Mouse (Mus musculus) kidney, postnatal 4 days (tissue): ENCODE data around the gene Ifi202b.
A peak's percentile ranks its signal among the peaks of the same experiment; 100 is the strongest.
"Not testable (repeated sequence)": the region's sequence is repeated elsewhere in the genome, so short reads cannot be mapped to it uniquely, and the experiment has no call there.

Experiments used
- DNase-seq, 2 experiments: peaks; one replicate each; pipeline ENCODE4 v3.0.0; 2021; ENCODE audit warnings: mixed read lengths in 2 of 2

Gene Ifi202b

GRCm38 (mm10) chr1:173982694-173983305, at the start of gene Ifi202b:
TSS of gene Ifi202b (minus strand) at chr1:173982744.
- DNase-seq: not testable (repeated sequence)

- DNase-seq: no peak
Measured at GRCm38 (mm10) chr1:174031698-174032097, 49.2 kb upstream of the Ifi202b start, which contains the start of gene Ifi205. TSS of gene Ifi205 (minus strand) at chr1:174031810.

DNA sequence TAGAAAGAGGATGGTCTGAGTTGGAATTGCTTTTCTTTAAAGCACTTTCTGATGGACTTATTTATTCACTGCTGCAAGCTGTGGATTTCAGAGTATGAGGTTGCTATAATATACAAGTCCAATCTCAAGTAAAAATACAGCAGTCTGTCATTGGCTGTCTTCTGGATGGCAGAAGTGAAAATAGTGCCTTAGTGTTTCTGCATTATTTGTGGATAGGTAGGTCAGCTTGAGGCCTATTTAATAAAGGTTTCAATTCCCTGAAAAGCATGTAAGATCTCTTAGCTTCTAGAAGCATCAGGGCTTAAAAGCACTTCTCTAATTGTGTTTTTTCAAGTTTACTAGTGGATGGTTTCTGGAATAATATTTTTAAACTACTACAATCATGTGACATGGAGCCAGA, 24.5 kb upstream of the Ifi202b start:
- not testable (repeated sequence) for DNase-seq

DNA sequence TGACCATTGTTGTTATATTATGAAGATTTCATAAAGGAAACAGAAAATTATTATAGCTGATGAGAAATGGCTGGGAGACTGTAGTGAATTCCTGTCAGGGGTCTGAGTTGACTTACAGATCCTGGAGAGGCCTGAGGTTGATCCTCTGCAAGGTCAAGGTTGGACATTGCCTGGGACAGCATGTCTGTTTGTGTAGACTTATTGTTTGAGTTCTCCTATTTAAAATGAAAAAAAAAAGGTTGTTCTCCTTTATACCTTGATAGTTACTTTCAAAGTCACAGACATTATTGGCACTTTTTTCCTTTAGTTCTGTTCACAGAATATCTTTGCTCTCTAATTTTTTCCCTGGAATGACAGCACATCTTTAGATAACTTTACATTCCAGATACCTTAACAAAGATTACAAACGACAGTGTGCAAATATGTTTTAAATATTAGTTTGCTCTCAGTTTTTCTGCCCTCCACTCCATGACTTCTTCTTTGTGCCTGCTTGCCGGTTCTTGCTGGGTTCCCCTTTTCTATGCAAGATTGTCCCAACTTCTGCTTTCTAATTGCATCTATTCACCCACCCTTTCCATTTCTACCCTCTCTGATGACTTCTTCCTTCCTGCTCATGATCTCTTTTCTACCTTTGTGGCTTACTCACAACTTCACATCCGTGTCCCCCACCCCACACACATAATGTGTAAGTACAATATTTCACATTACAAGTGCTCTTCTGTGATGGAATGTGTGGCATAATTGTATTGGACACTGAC, 22.0 kb upstream of the Ifi202b start:
- not testable (repeated sequence) for DNase-seq

- no peak for DNase-seq
Measured at GRCm38 (mm10) chr1:173995003-173995402, 12.5 kb upstream of the Ifi202b start.

GRCm38 (mm10) chr1:173981038-173981437, 1.5 kb downstream of the Ifi202b start:
- DNase-seq: not testable (repeated sequence)

DNA sequence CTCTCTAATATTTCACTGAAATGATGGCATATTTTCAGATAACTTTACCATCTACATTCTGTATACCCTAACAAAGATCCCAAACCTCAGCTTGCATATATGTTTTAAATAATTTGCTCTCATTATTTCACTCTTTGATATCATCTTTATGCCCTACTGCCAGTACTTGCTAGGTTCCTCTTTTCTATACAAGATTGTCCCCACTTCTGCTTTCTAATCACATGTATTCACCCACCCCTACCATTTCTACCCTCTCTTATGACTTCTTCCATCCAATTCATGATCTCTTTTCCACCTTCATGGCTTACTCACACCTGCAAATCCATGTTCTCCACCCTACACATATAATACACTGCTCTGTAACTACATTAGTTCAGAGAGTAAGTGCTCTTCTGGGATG, 4.9 kb downstream of the Ifi202b start:
- DNase-seq: no peak

DNA sequence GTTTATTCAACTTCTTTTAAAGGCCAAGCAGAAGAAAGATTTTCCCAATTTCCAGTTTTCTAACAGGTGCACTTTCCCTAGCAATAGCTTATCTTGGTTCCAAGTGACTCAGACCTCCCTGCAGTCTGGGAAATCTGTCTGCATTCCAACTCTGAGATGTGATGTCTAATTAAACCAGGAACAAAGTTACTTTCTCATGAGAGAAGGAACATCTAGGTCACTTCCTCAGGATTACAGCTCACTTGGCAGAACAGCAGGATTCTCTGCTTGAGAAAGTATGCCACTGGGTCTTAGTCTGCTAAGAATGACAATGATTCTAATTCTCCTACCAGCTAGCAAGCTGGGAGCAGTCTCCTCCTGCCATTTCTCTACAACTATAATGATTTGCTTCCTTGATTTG, 9.4 kb downstream of the Ifi202b start:
- DNase-seq: no peak

DNA sequence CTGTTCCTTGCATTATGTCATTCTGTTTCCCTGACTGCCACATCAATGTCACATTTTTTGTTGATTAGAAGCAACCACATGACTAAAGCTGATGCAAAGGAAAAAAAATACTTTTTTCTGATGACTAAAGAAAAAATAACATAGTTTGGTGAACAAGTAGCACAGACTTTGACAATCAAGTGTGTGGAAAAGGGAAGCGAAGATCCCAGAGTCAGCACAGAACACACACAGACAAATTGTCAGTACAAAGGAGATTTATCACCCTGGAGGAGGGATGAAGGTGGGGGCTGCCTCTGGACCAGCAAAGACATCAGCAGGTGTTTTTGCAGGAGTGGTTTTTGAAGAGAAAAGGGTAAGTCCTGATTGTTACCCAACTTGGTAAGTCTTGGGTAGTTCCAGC, 21.1 kb downstream of the Ifi202b start:
- not testable (repeated sequence) for DNase-seq

- DNase-seq: not testable (repeated sequence)
Measured at GRCm38 (mm10) chr1:173959998-173960397, 22.5 kb downstream of the Ifi202b start.

DNA sequence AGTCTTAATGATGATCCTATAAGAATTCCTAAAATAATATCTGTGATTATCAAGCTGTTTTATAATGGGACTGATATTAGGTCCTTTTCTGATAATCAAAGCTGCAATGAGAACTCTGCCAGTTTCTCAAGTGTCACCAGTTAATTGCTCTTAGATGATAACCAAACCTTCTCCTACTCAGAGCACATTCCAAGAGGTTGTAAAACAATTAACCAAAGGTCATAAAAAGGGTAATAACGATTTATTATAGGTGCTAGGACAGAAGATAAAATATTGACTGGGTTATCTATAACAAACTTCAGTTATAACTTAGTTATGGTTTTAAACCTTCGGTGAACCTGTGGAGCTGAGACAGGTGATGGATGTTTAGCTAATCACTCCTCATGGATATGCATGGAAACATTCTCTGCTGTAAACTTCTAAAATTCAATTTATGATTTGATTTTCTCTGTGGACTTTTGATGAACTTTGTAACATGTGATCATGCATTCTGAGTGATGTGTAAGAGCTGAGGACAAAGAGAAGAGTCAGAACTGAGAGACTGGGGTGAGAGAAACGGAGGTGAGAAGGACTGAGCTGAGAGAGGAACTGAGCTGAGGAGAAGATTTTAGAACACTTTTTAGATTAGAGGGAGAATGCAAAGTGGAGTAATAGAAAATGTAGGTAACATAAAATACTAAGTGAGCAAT, 26.6 kb downstream of the Ifi202b start:
- DNase-seq: not testable (repeated sequence)

DNA sequence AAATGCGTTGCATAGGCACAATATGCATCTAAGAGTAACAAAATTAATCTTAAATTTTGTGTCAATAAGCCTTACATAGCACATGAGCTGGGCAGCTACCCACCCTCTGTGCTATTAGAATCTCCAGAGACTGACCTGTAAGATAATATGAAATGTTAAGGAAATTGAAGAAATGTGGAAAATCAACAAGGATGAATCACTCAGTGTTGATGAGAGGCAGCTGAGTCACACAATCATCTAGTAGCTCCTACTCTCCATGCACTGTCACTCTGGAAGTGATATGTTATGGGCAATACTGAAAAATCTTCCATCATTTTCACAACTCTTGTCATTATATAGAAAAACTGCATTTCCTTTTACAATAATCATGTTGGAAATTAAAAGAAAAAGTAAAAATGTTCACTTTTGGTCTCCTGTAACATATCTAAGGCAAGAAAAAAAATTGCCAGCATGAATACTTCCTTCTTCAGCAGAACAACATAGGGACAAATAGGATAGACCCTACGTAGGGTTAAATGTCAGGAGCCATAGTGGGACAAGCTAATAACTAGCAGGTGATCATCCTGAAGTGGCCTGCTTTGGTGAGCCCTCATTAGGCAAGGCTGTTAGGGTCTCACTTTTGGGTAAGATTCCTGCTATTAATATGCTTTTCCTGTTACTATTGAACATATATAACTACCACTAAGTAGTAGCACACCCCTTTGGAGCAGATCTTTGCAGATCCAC, 27.3 kb downstream of the Ifi202b start:
- DNase-seq: no peak

DNA sequence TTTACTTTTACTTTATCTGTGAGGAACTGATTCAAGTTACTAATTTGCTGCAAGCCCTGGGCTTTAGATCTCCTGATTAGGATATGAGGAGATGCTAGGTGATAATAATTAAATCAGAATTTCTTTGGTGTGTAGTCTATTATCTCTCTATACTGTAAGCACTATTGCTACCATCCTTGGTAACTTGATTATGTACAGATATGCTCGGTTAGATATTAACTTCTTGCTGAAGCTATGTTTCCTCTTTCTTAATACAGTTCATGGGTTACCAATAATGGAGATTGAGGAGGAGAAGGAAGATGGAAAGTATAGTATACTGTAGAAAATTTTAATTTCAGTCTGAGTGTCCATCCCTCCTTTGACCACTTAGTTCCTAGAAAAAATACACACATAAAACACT, 29.0 kb downstream of the Ifi202b start:
- DNase-seq: no peak

GRCm38 (mm10) chr1:173949044-173949443, 33.5 kb downstream of the Ifi202b start:
- DNase-seq: not testable (repeated sequence)

- DNase-seq: not testable (repeated sequence)
Measured at GRCm38 (mm10) chr1:173942780-173943066, 39.8 kb downstream of the Ifi202b start.

DNA sequence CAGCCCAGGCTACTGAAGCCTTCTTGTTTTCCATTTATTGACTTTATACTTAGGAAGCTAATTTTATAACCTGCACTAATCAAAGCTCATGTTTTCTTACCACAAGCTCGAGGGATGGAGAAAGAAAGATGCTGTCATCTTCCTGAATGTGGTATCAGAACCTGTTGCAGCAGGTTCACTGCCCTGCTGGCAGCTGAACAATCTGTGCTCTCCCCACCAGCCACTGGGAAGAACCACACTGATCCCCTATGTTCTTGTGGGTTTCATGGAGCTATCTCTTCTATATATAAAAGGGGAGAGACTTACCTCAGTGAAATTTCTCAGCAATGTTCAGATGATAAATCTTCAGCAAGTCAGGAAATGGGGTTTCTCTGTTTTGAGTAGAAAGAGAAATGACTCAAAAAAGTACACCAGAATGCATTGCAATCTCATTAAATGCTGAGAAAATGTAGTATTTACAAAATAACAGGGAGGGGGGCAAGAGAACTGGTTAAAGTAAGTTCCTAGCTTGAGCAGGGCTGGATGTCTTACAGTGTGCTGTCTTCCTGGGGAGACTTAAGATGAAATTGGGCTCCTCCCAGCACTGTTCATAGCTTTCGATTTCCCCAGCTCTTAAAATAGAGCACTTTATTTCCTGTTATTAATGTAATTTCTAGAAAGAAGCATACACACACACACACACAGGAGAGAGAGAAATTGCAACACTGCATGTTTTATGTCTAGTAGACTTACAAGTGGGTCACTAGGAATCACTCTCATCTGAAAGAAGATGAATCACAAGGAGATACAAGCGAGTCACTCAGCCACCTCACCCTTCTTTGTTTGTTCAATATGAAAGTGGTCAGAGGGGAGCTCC, 40.4 kb downstream of the Ifi202b start, which contains the start of the genes Mndal and Ifi203:
Gene Mndal, minus strand, starts transcription at position 568 of the 856 bp plus-strand sequence.
Gene Ifi203, minus strand, starts transcription at position 749 of the 856 bp plus-strand sequence.
- peak in 1 of 2 experiments; percentile 1 for DNase-seq

GRCm38 (mm10) chr1:173941522-173941921, 41.0 kb downstream of the Ifi202b start:
- not testable (repeated sequence) for DNase-seq

DNA sequence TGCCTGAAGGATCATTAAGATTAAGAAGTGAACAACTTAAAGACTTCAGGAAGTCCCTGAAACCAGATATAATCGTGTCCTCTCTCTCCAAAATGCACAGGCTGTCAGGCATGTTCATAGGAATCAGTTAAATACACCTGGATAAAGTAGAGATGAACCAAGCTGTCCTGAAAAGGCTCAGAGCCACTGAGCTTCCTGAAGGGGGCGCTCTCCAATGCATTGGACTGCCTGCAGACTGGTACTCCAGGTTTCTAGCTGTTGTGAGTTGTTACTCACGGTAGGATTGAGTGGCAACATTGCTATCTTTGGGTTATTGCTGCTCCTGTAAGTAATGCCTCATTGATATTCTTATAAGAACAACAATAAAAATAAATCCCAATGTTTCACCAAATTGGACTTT, 63.3 kb downstream of the Ifi202b start:
- not testable (repeated sequence) for DNase-seq

DNA sequence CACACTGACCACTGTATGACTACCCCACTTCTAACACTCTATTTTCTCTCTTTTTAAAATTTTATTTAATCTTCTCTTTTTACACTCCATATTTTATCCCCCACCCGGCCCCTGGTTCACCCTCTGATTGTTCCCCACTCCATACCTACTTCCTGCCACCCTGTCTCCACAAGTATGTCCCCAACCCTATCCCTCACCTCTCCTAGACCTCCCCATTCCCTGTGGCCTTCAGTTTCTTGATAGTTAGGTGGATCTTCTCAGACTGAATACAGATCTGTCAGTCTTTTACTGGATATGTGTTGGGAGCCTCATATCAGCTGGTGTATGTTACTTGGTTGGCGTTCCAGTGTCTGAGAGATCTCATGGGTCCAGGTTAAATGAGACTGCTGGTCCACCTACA, 68.0 kb downstream of the Ifi202b start:
- no peak for DNase-seq

GRCm38 (mm10) chr1:173913256-173913791, 69.2 kb downstream of the Ifi202b start:
- not testable (repeated sequence) for DNase-seq
